Comparison of ENCODE assay signal across 15 mouse cellular contexts in the genomic region with DNA sequence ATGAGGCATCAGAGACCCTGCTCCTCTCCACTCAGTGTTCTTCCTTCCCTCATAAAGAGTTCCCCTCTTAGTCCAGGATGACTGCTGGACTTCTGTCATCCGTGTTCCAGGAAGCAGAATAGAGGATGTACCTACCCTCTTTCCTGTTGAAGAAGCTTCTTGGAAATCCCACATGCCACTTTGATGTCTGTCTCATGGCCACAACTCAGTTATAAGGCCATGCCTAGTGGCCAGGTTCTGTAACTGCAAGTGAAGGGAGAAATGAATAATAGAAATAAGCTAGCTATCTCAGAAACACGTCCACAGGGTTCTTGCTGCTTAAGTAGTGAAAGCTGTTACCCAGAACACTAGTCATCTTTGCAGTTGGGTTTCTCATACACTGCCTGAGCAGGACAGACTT.
DNase-seq lines count a peak whose midpoint lies in the region; ATAC-seq and TF ChIP-seq lines count a peak whose summit lies in the region.
"Had no signal": no experiment of that assay in that cellular context is flagged by ENCODE, and none has a peak within 500 bp of the region (broad histone marks: within the 10 kb centered on the region; RNA-seq: fewer than 3 reads in every experiment).

No protein-coding gene starts in this region.

- H3K36me3 ChIP-seq in hindbrain, postnatal 0 days (ENCODE audit: insufficient read depth, low read length), result no peaks in the 10 kb centered on the region
- no peaks in the 10 kb centered on the region for H3K36me3 ChIP-seq in hindbrain, embryonic 11.5 days (ENCODE audit: control insufficient read depth, insufficient read depth, low read length)
- no peaks in the 10 kb centered on the region for H3K36me3 ChIP-seq in splenic B cell, adult 2 months (ENCODE audit: control insufficient read depth, insufficient read depth, low read length, poor library complexity, severe bottlenecking)
- no peaks in the 10 kb centered on the region for H3K36me3 ChIP-seq in forebrain, embryonic 12.5 days (replicated peaks)
- H3K36me3 ChIP-seq: heart, embryonic 12.5 days; kidney, embryonic 15.5 days; neural tube, embryonic 15.5 days had no signal

- no peak for DNase-seq in hindbrain, postnatal 0 days (ENCODE audit: low spot score)
- DNase-seq in hindbrain, embryonic 11.5 days (ENCODE audit: low spot score), result no peak
- DNase-seq in thymus, postnatal 0 days (ENCODE audit: low spot score), result peak; percentile 59
- DNase-seq in thymus, postnatal 14 days, result no peak
- peak; percentile 32 for DNase-seq in splenic B cell, adult 2 months (ENCODE audit: low read depth, low spot score)
- no peak for DNase-seq in adrenal gland, postnatal 14 days
- DNase-seq: gastrocnemius, postnatal 10 days; layer of hippocampus, postnatal 36 days; thymus, postnatal 36 days had no signal

- no peak overlapping the region for H3K4me3 ChIP-seq in hindbrain, postnatal 0 days (ENCODE audit: low read length)
- H3K4me3 ChIP-seq in hindbrain, embryonic 11.5 days (ENCODE audit: low read depth, low read length), result no peak overlapping the region
- H3K4me3 ChIP-seq in forebrain, embryonic 12.5 days (replicated peaks), result no peak overlapping the region
- H3K4me3 ChIP-seq: heart, embryonic 12.5 days; kidney, embryonic 15.5 days; neural tube, embryonic 15.5 days had no signal

- H3K4me1 ChIP-seq in hindbrain, postnatal 0 days (ENCODE audit: insufficient read depth, low read length), result no peaks in the 10 kb centered on the region; the same call in 1 of the 2 replicates
- H3K4me1 ChIP-seq in hindbrain, embryonic 11.5 days (replicated peaks; ENCODE audit: control insufficient read depth, insufficient read depth, low read length), result peaks cover 2% of the 10 kb centered on the region; the same call in 1 of the 2 replicates
- peaks cover 3% of the 10 kb centered on the region; the same call in 1 of the 2 replicates for H3K4me1 ChIP-seq in forebrain, embryonic 12.5 days

- H3K9me3 ChIP-seq in hindbrain, postnatal 0 days (ENCODE audit: low read length), result no peaks in the 10 kb centered on the region
- H3K9me3 ChIP-seq in hindbrain, embryonic 11.5 days (ENCODE audit: control insufficient read depth, low read length), result no peaks in the 10 kb centered on the region
- H3K9me3 ChIP-seq in forebrain, embryonic 12.5 days, result no peaks in the 10 kb centered on the region
- H3K9me3 ChIP-seq: heart, embryonic 12.5 days; kidney, embryonic 15.5 days; neural tube, embryonic 15.5 days had no signal

- H3K27ac ChIP-seq in hindbrain, postnatal 0 days, result no peak overlapping the region
- no peak overlapping the region for H3K27ac ChIP-seq in hindbrain, embryonic 11.5 days (ENCODE audit: low read depth, low read length)
- no peak overlapping the region for H3K27ac ChIP-seq in forebrain, embryonic 12.5 days
- H3K27ac ChIP-seq: hindbrain, embryonic 14.5 days; kidney, embryonic 15.5 days; neural tube, embryonic 15.5 days had no signal

- no peak for ATAC-seq in hindbrain, postnatal 0 days
- no peak for ATAC-seq in hindbrain, embryonic 11.5 days (ENCODE audit: low FRiP score)
- peak; percentile 74 for ATAC-seq in activated CD4-positive, CD25-positive, alpha-beta regulatory T cell, adult 4 months
- ATAC-seq in forebrain, embryonic 12.5 days (ENCODE audit: low FRiP score), result no peak

- H3K27me3 ChIP-seq in hindbrain, postnatal 0 days (ENCODE audit: insufficient read depth, low read length), result no peaks in the 10 kb centered on the region
- H3K27me3 ChIP-seq in hindbrain, embryonic 11.5 days (ENCODE audit: control insufficient read depth, insufficient read depth, low read length), result no peaks in the 10 kb centered on the region
- H3K27me3 ChIP-seq in splenic B cell, adult 2 months (ENCODE audit: control insufficient read depth, insufficient read depth, low read length, poor library complexity, severe bottlenecking), result no peaks in the 10 kb centered on the region
- no peaks in the 10 kb centered on the region for H3K27me3 ChIP-seq in forebrain, embryonic 12.5 days
- H3K27me3 ChIP-seq: heart, embryonic 12.5 days; kidney, embryonic 15.5 days; neural tube, embryonic 15.5 days had no signal

- H3K4me2 ChIP-seq in hindbrain, postnatal 0 days (ENCODE audit: low read depth, low read length), result no peak overlapping the region
- no peak overlapping the region for H3K4me2 ChIP-seq in hindbrain, embryonic 11.5 days (replicated peaks; ENCODE audit: low read depth, low read length)
- H3K4me2 ChIP-seq in forebrain, embryonic 12.5 days, result no peak overlapping the region
- H3K4me2 ChIP-seq: heart, embryonic 12.5 days; hindbrain, embryonic 14.5 days; kidney, embryonic 15.5 days; neural tube, embryonic 15.5 days had no signal

- WGBS in hindbrain, postnatal 0 days, result 70% methylated on average over 2 of the region's 2 CpGs
- 61% methylated on average over 2 of the region's 2 CpGs for WGBS in hindbrain, embryonic 11.5 days
- 53% methylated on average over 2 of the region's 2 CpGs for WGBS in forebrain, embryonic 12.5 days

- H3K9ac ChIP-seq in hindbrain, postnatal 0 days (replicated peaks; ENCODE audit: low read length), result no peak overlapping the region
- no peak overlapping the region for H3K9ac ChIP-seq in hindbrain, embryonic 11.5 days (ENCODE audit: low read depth, low read length)
- H3K9ac ChIP-seq in forebrain, embryonic 12.5 days, result no peak overlapping the region
- H3K9ac ChIP-seq: heart, embryonic 12.5 days; hindbrain, embryonic 14.5 days; kidney, embryonic 15.5 days; neural tube, embryonic 15.5 days had no signal

- peak; percentile 32; the same call in 1 of the 2 replicates for TF ChIP-seq CTCF in hindbrain, postnatal 0 days (IDR thresholded peaks at IDR 0.05; ENCODE audit: low read depth)

Comparison
In these comparisons a context has a peak if more than half of its experiments do, and no peak if none do; other contexts are left out.
1. DNase-seq: peak in thymus, postnatal 0 days (single experiment) and splenic B cell, adult 2 months (single experiment); none in hindbrain, postnatal 0 days (single experiment), hindbrain, embryonic 11.5 days (single experiment), thymus, postnatal 14 days (single experiment) and adrenal gland, postnatal 14 days (single experiment).